In the genomic region with DNA sequence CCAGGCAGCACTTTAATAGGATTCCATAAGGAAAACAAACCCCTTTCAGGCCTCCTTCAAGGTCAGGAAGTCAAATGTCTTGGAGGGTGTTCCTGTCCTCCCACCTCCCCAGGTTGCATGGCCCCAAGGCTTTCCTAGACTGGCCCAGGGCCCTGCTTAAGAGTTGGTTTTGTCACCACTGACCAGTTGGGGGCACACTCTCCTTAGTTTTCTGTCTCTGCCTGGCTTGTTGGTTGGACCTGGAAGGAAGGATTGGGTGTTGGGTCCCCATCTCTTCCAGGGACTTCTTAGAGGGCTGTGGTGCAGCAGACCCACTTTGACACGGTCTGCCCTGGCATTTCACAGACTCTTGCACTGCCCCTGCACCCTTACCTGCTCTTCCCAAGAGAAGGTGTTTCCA, we compare ENCODE assay signal across 9 mouse cellular contexts.
A peak's percentile ranks its signal among the peaks of the same experiment; 100 is the strongest.
DNase-seq lines count a peak whose midpoint lies in the region; ATAC-seq and TF ChIP-seq lines count a peak whose summit lies in the region.
"Had no signal": no experiment of that assay in that cellular context is flagged by ENCODE, and none has a peak within 500 bp of the region (broad histone marks: within the 10 kb centered on the region; RNA-seq: fewer than 3 reads in every experiment).

No protein-coding gene starts in this region.

- H3K9me3 ChIP-seq in liver, embryonic 11.5 days (ENCODE audit: control insufficient read depth, low read length): no peaks in the 10 kb centered on the region
- H3K9me3 ChIP-seq: neural tube, embryonic 13.5 days had no signal

- no peaks in the 10 kb centered on the region for H3K4me1 ChIP-seq in liver, adult 2 months (ENCODE audit: control insufficient read depth, insufficient read depth, low read length)
- H3K4me1 ChIP-seq in liver, embryonic 11.5 days (replicated peaks; ENCODE audit: control insufficient read depth, insufficient read depth, low read length): no peaks in the 10 kb centered on the region

- no peak overlapping the region for H3K4me3 ChIP-seq in liver, adult 2 months (ENCODE audit: insufficient read depth, low read depth, low read length)
- no peak overlapping the region for H3K4me3 ChIP-seq in liver, embryonic 11.5 days (ENCODE audit: low read depth, low read length)
- H3K4me3 ChIP-seq: neural tube, embryonic 13.5 days had no signal

- no peaks in the 10 kb centered on the region for H3K36me3 ChIP-seq in liver, adult 2 months (ENCODE audit: control insufficient read depth, insufficient read depth, low read length)
- no peaks in the 10 kb centered on the region for H3K36me3 ChIP-seq in liver, embryonic 11.5 days (ENCODE audit: control insufficient read depth, insufficient read depth, low read length)
- H3K36me3 ChIP-seq: neural tube, embryonic 13.5 days had no signal

- 50% methylated on average over 1 of the region's 1 CpGs for WGBS in liver, adult 2 months
- WGBS in liver, embryonic 11.5 days: 56% methylated on average over 1 of the region's 1 CpGs

- peak; percentile 14 for DNase-seq in embryo, embryonic 10 days (ENCODE audit: low spot score)
- DNase-seq in embryo, embryonic 9.5 days (ENCODE audit: extremely low spot score): no peak
- DNase-seq in liver, adult 2 months (ENCODE audit: extremely low read depth, low read depth, low spot score): no peak
- no peak for DNase-seq in liver, embryonic 11.5 days (ENCODE audit: low spot score)
- peak; percentile 56 for DNase-seq in embryo, embryonic 10.5 days (ENCODE audit: low spot score)
- DNase-seq in right cerebral cortex, postnatal 25 days: peak; percentile 13
- DNase-seq in layer of hippocampus, postnatal 36 days: no peak
- no peak for DNase-seq in neural tube, embryonic 10.5 days (ENCODE audit: extremely low spot score, low spot score)

- H3K27me3 ChIP-seq in liver, adult 2 months (ENCODE audit: control insufficient read depth, insufficient read depth, low read length): no peaks in the 10 kb centered on the region
- H3K27me3 ChIP-seq in liver, embryonic 11.5 days (replicated peaks; ENCODE audit: control insufficient read depth, insufficient read depth, low read length): 0 out of 2 replicates have a peak, but pooled peaks cover 8% of the 10 kb centered on the region

- TF ChIP-seq POLR2A in liver, adult 2 months (IDR thresholded peaks at IDR 0.05; ENCODE audit: extremely low read depth, insufficient read depth, low read length): no peak

- TF ChIP-seq CTCF in liver, adult 2 months (IDR thresholded peaks at IDR 0.05; ENCODE audit: low read depth, low read length): peak; percentile 17; the same call in 1 of the 2 replicates

- H3K9ac ChIP-seq in liver, adult 2 months (ENCODE audit: low read depth, low read length): no peak overlapping the region
- no peak overlapping the region for H3K9ac ChIP-seq in liver, embryonic 11.5 days (ENCODE audit: low read depth, low read length)
- H3K9ac ChIP-seq: neural tube, embryonic 13.5 days had no signal

- H3K79me2 ChIP-seq in liver, adult 2 months (ENCODE audit: control insufficient read depth, insufficient read depth, low read length): no peaks in the 10 kb centered on the region

- no peak overlapping the region for H3K4me2 ChIP-seq in liver, embryonic 11.5 days
- H3K4me2 ChIP-seq: neural tube, embryonic 13.5 days had no signal

- no peak overlapping the region for H3K27ac ChIP-seq in liver, adult 2 months (replicated peaks; ENCODE audit: insufficient read depth, low read depth, low read length)
- H3K27ac ChIP-seq in liver, embryonic 11.5 days (ENCODE audit: low read depth, low read length): no peak overlapping the region
- H3K27ac ChIP-seq: neural tube, embryonic 13.5 days had no signal

- ATAC-seq in liver, embryonic 11.5 days (replicated peaks; ENCODE audit: low FRiP score): no peak

Comparison
In these comparisons a context has a peak if more than half of its experiments do, and no peak if none do; other contexts are left out.
1. DNase-seq: peak in embryo, embryonic 10 days (single experiment), embryo, embryonic 10.5 days (single experiment) and right cerebral cortex, postnatal 25 days (single experiment); none in embryo, embryonic 9.5 days (single experiment), liver, adult 2 months (single experiment), liver, embryonic 11.5 days (single experiment), layer of hippocampus, postnatal 36 days (0 of 2) and neural tube, embryonic 10.5 days (single experiment).